In the genomic region with DNA sequence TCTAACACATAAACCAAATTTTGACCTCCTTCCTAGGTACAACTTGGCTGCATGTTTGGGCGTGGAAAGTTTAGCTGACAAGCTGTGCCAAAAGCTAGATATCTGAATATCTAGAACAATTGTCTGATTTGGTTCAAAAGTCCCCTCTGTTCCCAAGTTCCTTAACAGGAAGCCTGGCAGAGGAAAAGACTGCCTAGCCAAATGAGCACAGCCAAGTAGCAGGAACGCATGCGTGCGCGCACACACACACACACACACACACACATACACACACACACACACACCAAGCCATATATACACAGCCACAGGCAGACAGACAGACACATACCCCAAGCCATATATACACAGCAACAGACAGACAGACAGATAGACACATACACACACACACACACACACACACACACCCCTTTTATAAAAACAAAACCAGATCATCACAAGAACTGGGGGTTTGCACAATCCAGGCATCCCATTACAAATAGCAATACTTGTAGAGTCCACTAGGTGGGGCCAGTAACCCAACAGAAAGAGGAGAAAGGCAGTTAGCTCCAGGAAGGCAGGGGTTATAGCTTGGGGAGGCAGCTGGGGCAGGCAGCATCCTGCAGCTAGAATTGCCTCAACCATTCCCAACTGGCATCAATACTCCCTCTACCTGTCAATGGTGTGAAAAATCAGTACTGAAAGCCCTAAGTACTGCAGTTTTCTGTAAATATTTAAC, we compare ENCODE assay signal across 9 mouse cellular contexts.
DNase-seq lines count a peak whose midpoint lies in the region; ATAC-seq lines count a peak whose summit lies in the region.
"Had no signal": no experiment of that assay in that cellular context is flagged by ENCODE, and none has a peak within 500 bp of the region (broad histone marks: within the 10 kb centered on the region; RNA-seq: fewer than 3 reads in every experiment).

No protein-coding gene starts in this region.

- no peak; the same call in 1 of the 2 replicates for ATAC-seq in forebrain, embryonic 11.5 days (replicated peaks; ENCODE audit: low FRiP score)
- peak; percentile 54 for ATAC-seq in forebrain, embryonic 14.5 days
- peak; percentile 53; the same call in 1 of the 2 replicates for ATAC-seq in intestine, embryonic 15.5 days

- H3K4me1 ChIP-seq in forebrain, embryonic 11.5 days (replicated peaks; ENCODE audit: control insufficient read depth, insufficient read depth, low read length): 0 out of 2 replicates have a peak, but pooled peaks cover 2% of the 10 kb centered on the region
- H3K4me1 ChIP-seq in forebrain, embryonic 10.5 days: peaks cover 20% of the 10 kb centered on the region
- peaks cover 15% of the 10 kb centered on the region for H3K4me1 ChIP-seq in forebrain, embryonic 14.5 days (ENCODE audit: control insufficient read depth, insufficient read depth, low read length)
- H3K4me1 ChIP-seq in intestine, embryonic 15.5 days (replicated peaks): peaks cover 3% of the 10 kb centered on the region; the same call in 1 of the 2 replicates

- 81% methylated on average over 5 of the region's 5 CpGs for WGBS in forebrain, embryonic 11.5 days
- WGBS in forebrain, embryonic 10.5 days: 88% methylated on average over 5 of the region's 5 CpGs
- 76% methylated on average over 5 of the region's 5 CpGs for WGBS in forebrain, embryonic 14.5 days
- 78% methylated on average over 5 of the region's 5 CpGs for WGBS in intestine, embryonic 15.5 days

- no peak overlapping the region for H3K27ac ChIP-seq in forebrain, embryonic 11.5 days (ENCODE audit: low read depth, low read length)
- H3K27ac ChIP-seq in forebrain, embryonic 10.5 days: no peak overlapping the region
- H3K27ac ChIP-seq in forebrain, embryonic 14.5 days (ENCODE audit: low read depth, low read length): peak overlapping the region; percentile 82
- no peak overlapping the region for H3K27ac ChIP-seq in intestine, embryonic 15.5 days
- H3K27ac ChIP-seq: limb, embryonic 15.5 days had no signal

- no peak overlapping the region for H3K4me2 ChIP-seq in forebrain, embryonic 11.5 days (ENCODE audit: low read depth, low read length, severe bottlenecking)
- H3K4me2 ChIP-seq in forebrain, embryonic 14.5 days (ENCODE audit: low read length): no peak overlapping the region
- H3K4me2 ChIP-seq in intestine, embryonic 15.5 days (replicated peaks): no peak overlapping the region
- H3K4me2 ChIP-seq: limb, embryonic 15.5 days had no signal

- peak; percentile 65 for DNase-seq in forebrain, embryonic 11.5 days (ENCODE audit: low spot score)
- no peak for DNase-seq in forebrain, embryonic 10.5 days (ENCODE audit: extremely low spot score, low spot score)
- peak; percentile 80 for DNase-seq in 416B (ENCODE audit: low read depth)
- peak; percentile 10 for DNase-seq in adrenal gland, postnatal 25 days
- peak; percentile 88 for DNase-seq in forebrain, embryonic 14.5 days (ENCODE audit: low spot score)
- DNase-seq in lung, postnatal 25 days (ENCODE audit: low spot score): peak; percentile 82
- DNase-seq in retina, postnatal 1 day: peak; percentile 87

- no peak overlapping the region for H3K4me3 ChIP-seq in forebrain, embryonic 11.5 days (ENCODE audit: low read depth, low read length)
- H3K4me3 ChIP-seq in forebrain, embryonic 10.5 days: no peak overlapping the region
- no peak overlapping the region for H3K4me3 ChIP-seq in forebrain, embryonic 14.5 days (ENCODE audit: low read depth, low read length)
- no peak overlapping the region for H3K4me3 ChIP-seq in intestine, embryonic 15.5 days (replicated peaks)
- H3K4me3 ChIP-seq: limb, embryonic 15.5 days had no signal

- no peaks in the 10 kb centered on the region for H3K9me3 ChIP-seq in forebrain, embryonic 11.5 days (ENCODE audit: control insufficient read depth, low read length)
- H3K9me3 ChIP-seq in forebrain, embryonic 10.5 days: no peaks in the 10 kb centered on the region
- H3K9me3 ChIP-seq in forebrain, embryonic 14.5 days (replicated peaks; ENCODE audit: control insufficient read depth, low read length): no peaks in the 10 kb centered on the region
- H3K9me3 ChIP-seq in intestine, embryonic 15.5 days: no peaks in the 10 kb centered on the region
- H3K9me3 ChIP-seq: limb, embryonic 15.5 days had no signal

- no peaks in the 10 kb centered on the region for H3K27me3 ChIP-seq in forebrain, embryonic 11.5 days (ENCODE audit: control insufficient read depth, insufficient read depth, low read length)
- no peaks in the 10 kb centered on the region for H3K27me3 ChIP-seq in forebrain, embryonic 10.5 days (ENCODE audit: poor library complexity, severe bottlenecking)
- H3K27me3 ChIP-seq in forebrain, embryonic 14.5 days (replicated peaks; ENCODE audit: control insufficient read depth, insufficient read depth, low read length): no peaks in the 10 kb centered on the region
- H3K27me3 ChIP-seq in intestine, embryonic 15.5 days (replicated peaks): no peaks in the 10 kb centered on the region
- H3K27me3 ChIP-seq: limb, embryonic 15.5 days had no signal

- H3K9ac ChIP-seq in forebrain, embryonic 11.5 days (ENCODE audit: low read length): no peak overlapping the region
- H3K9ac ChIP-seq in forebrain, embryonic 14.5 days (ENCODE audit: low read length): no peak overlapping the region; the same call in 1 of the 2 replicates
- H3K9ac ChIP-seq in intestine, embryonic 15.5 days: no peak overlapping the region
- H3K9ac ChIP-seq: limb, embryonic 15.5 days had no signal

- no peaks in the 10 kb centered on the region for H3K36me3 ChIP-seq in forebrain, embryonic 11.5 days (ENCODE audit: control insufficient read depth, insufficient read depth, low read length)
- H3K36me3 ChIP-seq in forebrain, embryonic 10.5 days (replicated peaks): 0 out of 2 replicates have a peak, but pooled peaks cover 4% of the 10 kb centered on the region
- no peaks in the 10 kb centered on the region for H3K36me3 ChIP-seq in forebrain, embryonic 14.5 days (ENCODE audit: control insufficient read depth, insufficient read depth, low read length)
- H3K36me3 ChIP-seq in intestine, embryonic 15.5 days: no peaks in the 10 kb centered on the region
- H3K36me3 ChIP-seq: limb, embryonic 15.5 days had no signal
